Comparison of ENCODE assay signal across 17 mouse cellular contexts in the genomic region with DNA sequence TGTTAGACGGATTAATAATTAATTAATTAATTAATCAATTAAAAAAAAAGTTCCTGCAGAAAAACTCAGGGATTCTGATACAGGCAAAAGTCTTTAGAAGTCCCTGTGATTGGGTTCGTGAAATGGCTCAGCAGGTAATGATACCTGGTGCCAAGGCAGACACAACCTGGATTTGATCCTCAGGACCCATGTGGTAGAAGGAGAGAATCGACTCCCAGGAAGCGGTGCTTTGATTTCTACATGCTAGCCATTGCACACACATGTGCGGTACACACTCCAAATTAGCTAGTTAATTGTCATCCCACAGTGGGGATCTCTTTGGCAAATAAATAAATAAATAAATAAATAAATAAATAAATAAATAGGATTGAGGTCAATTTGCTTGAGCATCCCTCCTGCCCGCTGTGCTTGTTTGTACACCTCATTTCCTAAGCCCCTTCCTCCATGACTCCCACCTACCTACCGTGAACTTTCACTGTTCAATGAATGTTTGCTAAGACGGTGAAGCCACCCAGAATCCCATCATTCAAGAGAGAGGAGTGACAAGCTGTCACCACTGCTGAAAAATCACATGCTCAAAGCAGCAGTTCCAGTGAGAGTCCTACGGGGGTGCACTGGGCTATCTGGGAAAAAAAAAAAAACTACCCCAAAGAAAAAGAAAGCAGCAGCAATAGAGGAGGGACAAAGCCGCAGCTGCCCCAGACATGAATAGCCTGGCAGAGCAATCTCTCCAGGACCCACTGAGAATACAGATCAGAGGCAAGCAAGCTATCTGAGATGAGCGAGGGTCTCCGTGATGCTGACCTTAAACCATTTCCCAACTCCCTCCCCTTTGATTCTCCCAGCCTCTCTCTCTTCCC.
A peak's percentile ranks its signal among the peaks of the same experiment; 100 is the strongest.
DNase-seq lines count a peak whose midpoint lies in the region; ATAC-seq and TF ChIP-seq lines count a peak whose summit lies in the region.
"Had no signal": no experiment of that assay in that cellular context is flagged by ENCODE, and none has a peak within 500 bp of the region (broad histone marks: within the 10 kb centered on the region; RNA-seq: fewer than 3 reads in every experiment).

No protein-coding gene starts in this region.

- no peak for ATAC-seq in embryonic facial prominence, embryonic 13.5 days (ENCODE audit: insufficient number of reproducible peaks, insufficient read depth, low FRiP score, low TSS enrichment, low read depth)
- peak; percentile 76 for ATAC-seq in hindbrain, embryonic 12.5 days (ENCODE audit: low FRiP score)
- peak; percentile 72; the same call in 1 of the 2 replicates for ATAC-seq in midbrain, embryonic 14.5 days (ENCODE audit: low FRiP score, low TSS enrichment)
- ATAC-seq: CD4-positive, CD25-positive, alpha-beta regulatory T cell, adult 4 months; inflammation-experienced regulatory T-cells, adult 6 months; lung, postnatal 0 days had no signal

- 61% methylated on average over 12 of the region's 12 CpGs for WGBS in embryonic facial prominence, embryonic 13.5 days
- 50% methylated on average over 12 of the region's 12 CpGs for WGBS in hindbrain, embryonic 12.5 days
- 47% methylated on average over 12 of the region's 12 CpGs for WGBS in midbrain, embryonic 14.5 days

- H3K27me3 ChIP-seq in embryonic facial prominence, embryonic 13.5 days = no peaks in the 10 kb centered on the region
- H3K27me3 ChIP-seq in hindbrain, embryonic 12.5 days = no peaks in the 10 kb centered on the region
- no peaks in the 10 kb centered on the region for H3K27me3 ChIP-seq in midbrain, embryonic 14.5 days (ENCODE audit: control insufficient read depth, insufficient read depth, low read length)
- H3K27me3 ChIP-seq: heart, embryonic 13.5 days had no signal

- no peak overlapping the region for H3K9ac ChIP-seq in embryonic facial prominence, embryonic 13.5 days
- no peak overlapping the region for H3K9ac ChIP-seq in hindbrain, embryonic 12.5 days
- H3K9ac ChIP-seq in midbrain, embryonic 14.5 days (replicated peaks; ENCODE audit: low read length) = no peak overlapping the region
- H3K9ac ChIP-seq: heart, embryonic 13.5 days had no signal

- H3K27ac ChIP-seq in embryonic facial prominence, embryonic 13.5 days = no peak overlapping the region
- H3K27ac ChIP-seq in hindbrain, embryonic 12.5 days = peak overlapping the region; percentile 76
- H3K27ac ChIP-seq in midbrain, embryonic 14.5 days (replicated peaks; ENCODE audit: low read depth, low read length) = peak overlapping the region; percentile 75
- H3K27ac ChIP-seq: heart, embryonic 13.5 days; stomach, postnatal 0 days had no signal

- H3K9me3 ChIP-seq in embryonic facial prominence, embryonic 13.5 days = no peaks in the 10 kb centered on the region
- no peaks in the 10 kb centered on the region for H3K9me3 ChIP-seq in hindbrain, embryonic 12.5 days (replicated peaks)
- no peaks in the 10 kb centered on the region for H3K9me3 ChIP-seq in midbrain, embryonic 14.5 days (ENCODE audit: control insufficient read depth, low read length)

- H3K4me2 ChIP-seq in embryonic facial prominence, embryonic 13.5 days = 0 out of 2 replicates have a peak overlapping the region, but pooled peaks have one; percentile 9
- no peak overlapping the region; the same call in 1 of the 2 replicates for H3K4me2 ChIP-seq in hindbrain, embryonic 12.5 days (replicated peaks)
- H3K4me2 ChIP-seq in midbrain, embryonic 14.5 days (ENCODE audit: low read length) = peak overlapping the region; percentile 4; the same call in 1 of the 2 replicates
- H3K4me2 ChIP-seq: heart, embryonic 13.5 days; liver, embryonic 11.5 days had no signal

- TF ChIP-seq POLR2A in brain, embryonic 14.5 days (IDR thresholded peaks at IDR 0.05; ENCODE audit: borderline replicate concordance, extremely low read depth, insufficient read depth, insufficient read length, poor library complexity, severe bottlenecking) = no peak

- H3K4me3 ChIP-seq in embryonic facial prominence, embryonic 13.5 days = no peak overlapping the region
- no peak overlapping the region for H3K4me3 ChIP-seq in hindbrain, embryonic 12.5 days
- no peak overlapping the region for H3K4me3 ChIP-seq in midbrain, embryonic 14.5 days (replicated peaks; ENCODE audit: low read depth, low read length)
- H3K4me3 ChIP-seq: heart, embryonic 13.5 days had no signal

- no peaks in the 10 kb centered on the region for H3K36me3 ChIP-seq in embryonic facial prominence, embryonic 13.5 days
- no peaks in the 10 kb centered on the region for H3K36me3 ChIP-seq in hindbrain, embryonic 12.5 days
- no peaks in the 10 kb centered on the region for H3K36me3 ChIP-seq in midbrain, embryonic 14.5 days (ENCODE audit: control insufficient read depth, insufficient read depth, low read length)
- H3K36me3 ChIP-seq: heart, embryonic 13.5 days had no signal

- DNase-seq in brain, embryonic 14.5 days (ENCODE audit: low read depth) = peak; percentile 83
- peak; percentile 52 for DNase-seq in midbrain, embryonic 14.5 days
- no peak for DNase-seq in urinary bladder, postnatal 36 days (ENCODE audit: low spot score in 2 of 2)
- DNase-seq in thymus, postnatal 25 days = no peak
- no peak for DNase-seq in ovary, postnatal 36 days (ENCODE audit: low spot score)
- DNase-seq in urinary bladder, postnatal 25 days (ENCODE audit: low spot score) = no peak
- DNase-seq: gastrocnemius, postnatal 36 days; kidney, postnatal 14 days; spleen, adult 18-20 months had no signal

- TF ChIP-seq CTCF in brain, embryonic 14.5 days (IDR thresholded peaks at IDR 0.05; ENCODE audit: borderline replicate concordance, extremely low read depth, insufficient read depth, insufficient read length) = peak; percentile 8; the same call in 1 of the 2 replicates

- peaks cover 10% of the 10 kb centered on the region for H3K4me1 ChIP-seq in embryonic facial prominence, embryonic 13.5 days
- peaks cover 6% of the 10 kb centered on the region; the same call in 1 of the 2 replicates for H3K4me1 ChIP-seq in hindbrain, embryonic 12.5 days
- no peaks in the 10 kb centered on the region for H3K4me1 ChIP-seq in midbrain, embryonic 14.5 days (ENCODE audit: control insufficient read depth, insufficient read depth, low read length)
- H3K4me1 ChIP-seq: heart, embryonic 13.5 days had no signal

Comparison
In these comparisons a context has a peak if more than half of its experiments do, and no peak if none do; other contexts are left out.
1. DNase-seq: peak in brain, embryonic 14.5 days (single experiment) and midbrain, embryonic 14.5 days (single experiment); none in urinary bladder, postnatal 36 days (0 of 2), thymus, postnatal 25 days (single experiment), ovary, postnatal 36 days (single experiment) and urinary bladder, postnatal 25 days (single experiment).